Comparison of ENCODE assay signal across 23 mouse cellular contexts in genomic region chr19:4263702-4264101, GRCm38 (mm10). TPM values are rescaled to one million over a fixed set of nuclear protein-coding genes. Genes with fewer than 3 reads are reported as not detected.
DNase-seq lines count a peak whose midpoint lies in the region; ATAC-seq lines count a peak whose summit lies in the region.
"Had no signal": no experiment of that assay in that cellular context is flagged by ENCODE, and none has a peak within 500 bp of the region (broad histone marks: within the 10 kb centered on the region; RNA-seq: fewer than 3 reads in every experiment).

No protein-coding gene starts in this region.

- H3K27ac ChIP-seq in stomach, embryonic 14.5 days (ENCODE audit: low read length), result no peak overlapping the region
- H3K27ac ChIP-seq: forebrain, embryonic 10.5 days; kidney, postnatal 0 days; limb, embryonic 15.5 days had no signal

- peak; percentile 91 for DNase-seq in heart, adult 11 months
- no peak for DNase-seq in heart, postnatal 4 days
- peak; percentile 8 for DNase-seq in right cerebral cortex, postnatal 14 days
- DNase-seq in right cerebral cortex, postnatal 36 days (ENCODE audit: low spot score in 2 of 2), result no peak
- DNase-seq in R1 (ENCODE audit: low read depth, low spot score), result peak; percentile 48
- DNase-seq in Muller cell, postnatal 12 days (ENCODE audit: inconsistent ontology term), result no peak
- no peak for DNase-seq in liver
- DNase-seq: gastrocnemius, postnatal 36 days; heart, postnatal 36 days; lung, adult 2 months; right cerebral cortex, adult 18-20 months had no signal

- ATAC-seq in stomach, embryonic 14.5 days (ENCODE audit: insufficient number of reproducible peaks, insufficient read depth, low FRiP score, low read depth), result peak; percentile 83; the same call in 1 of the 2 replicates

- WGBS in stomach, embryonic 14.5 days, result 60% methylated on average over 14 of the region's 14 CpGs

- H3K9me3 ChIP-seq in stomach, embryonic 14.5 days (ENCODE audit: control insufficient read depth, low read depth, low read length), result no peaks in the 10 kb centered on the region
- H3K9me3 ChIP-seq: forebrain, embryonic 10.5 days; heart, embryonic 12.5 days; limb, embryonic 15.5 days had no signal

- H3K36me3 ChIP-seq in stomach, embryonic 14.5 days (ENCODE audit: control insufficient read depth, insufficient read depth, low read length), result no peaks in the 10 kb centered on the region
- H3K36me3 ChIP-seq: forebrain, embryonic 10.5 days; heart, embryonic 12.5 days had no signal

- H3K9ac ChIP-seq in stomach, embryonic 14.5 days (replicated peaks; ENCODE audit: low read depth, low read length), result no peak overlapping the region
- H3K9ac ChIP-seq: heart, embryonic 12.5 days; limb, embryonic 15.5 days had no signal

- no peaks in the 10 kb centered on the region for H3K27me3 ChIP-seq in stomach, embryonic 14.5 days (ENCODE audit: control insufficient read depth, insufficient read depth, low read length)
- H3K27me3 ChIP-seq: limb, embryonic 15.5 days had no signal

- H3K4me1 ChIP-seq in stomach, embryonic 14.5 days (ENCODE audit: control insufficient read depth, insufficient read depth, low read length), result no peaks in the 10 kb centered on the region

- H3K4me2 ChIP-seq in stomach, embryonic 14.5 days (replicated peaks; ENCODE audit: low read depth, low read length), result no peak overlapping the region
- H3K4me2 ChIP-seq: heart, embryonic 12.5 days; limb, embryonic 15.5 days; midbrain, embryonic 11.5 days had no signal

- H3K4me3 ChIP-seq in stomach, embryonic 14.5 days (ENCODE audit: low read depth, low read length), result no peak overlapping the region
- H3K4me3 ChIP-seq: forebrain, embryonic 10.5 days; heart, embryonic 12.5 days; limb, embryonic 15.5 days had no signal

RNA-seq across cellular contexts. Expression of gene Ssh3, which starts 5.3 kb away (rescaled TPM):
- total RNA-seq in heart, postnatal 4 days (2021), result 1 to 10 TPM; 8.4 to 9.0 TPM
- 26.5 and 27.9 TPM in 2 replicates for polyA plus RNA-seq in stomach, embryonic 14.5 days (2014; fragmentation: Nextera tagmentation; extraction: Ambion mirVana)

RNA-seq across cellular contexts. Expression of gene Ankrd13d, which starts 19.2 kb away (rescaled TPM):
- 1 to 10 TPM; 1.1 to 1.3 TPM for total RNA-seq in heart, postnatal 4 days (2021)
- 10.4 and 13.0 TPM in 2 replicates for polyA plus RNA-seq in stomach, embryonic 14.5 days (2014; fragmentation: Nextera tagmentation; extraction: Ambion mirVana)

RNA-seq across cellular contexts. Expression of gene Pold4, which starts 32.0 kb away (rescaled TPM):
- 10 to 100 TPM; 11.0 to 11.2 TPM for total RNA-seq in heart, postnatal 4 days (2021)
- 25.5 and 26.3 TPM in 2 replicates for polyA plus RNA-seq in stomach, embryonic 14.5 days (2014; fragmentation: Nextera tagmentation; extraction: Ambion mirVana)

RNA-seq across cellular contexts. Expression of gene Grk2, which starts 42.3 kb away (rescaled TPM):
- total RNA-seq in heart, postnatal 4 days (2021), result 10 to 100 TPM; 46.2 to 54.0 TPM
- 18.1 and 18.7 TPM in 2 replicates for polyA plus RNA-seq in stomach, embryonic 14.5 days (2014; fragmentation: Nextera tagmentation; extraction: Ambion mirVana)

RNA-seq across cellular contexts. Expression of gene AC109138.7, which starts 49.5 kb away (rescaled TPM):
- not detected for total RNA-seq in heart, postnatal 4 days (2021)
- polyA plus RNA-seq in stomach, embryonic 14.5 days (2014; fragmentation: Nextera tagmentation; extraction: Ambion mirVana), result not detected in 2 replicates
- total RNA-seq: adrenal gland, postnatal 14 days; gastrocnemius, postnatal 36 days; heart, postnatal 36 days; layer of hippocampus, adult 8-10 months; left cerebral cortex, adult 8-10 months; MEL; neutrophil, adult 5-6 weeks had no signal
- polyA plus RNA-seq: embryonic facial prominence, embryonic 11.5 days; forebrain, embryonic 10.5 days; heart, embryonic 12.5 days; kidney, postnatal 0 days; limb, embryonic 15.5 days; lung, adult 2 months; midbrain, embryonic 11.5 days had no signal

Comparison
In these comparisons a context has a peak if more than half of its experiments do, and no peak if none do; other contexts are left out.
1. DNase-seq: peak in heart, adult 11 months (single experiment), right cerebral cortex, postnatal 14 days (single experiment) and R1 (single experiment); none in heart, postnatal 4 days (single experiment), right cerebral cortex, postnatal 36 days (0 of 2), Muller cell, postnatal 12 days (single experiment) and liver (single experiment).